Mouse (Mus musculus) G1E (cell line): ENCODE measurements around the gene Atraid. TPM values are rescaled to one million over a fixed set of nuclear protein-coding genes. Genes with fewer than 3 reads are reported as not detected.

ENCODE experiments used
- ATAC-seq: 2 replicates; pipeline ENCODE4 v1.8.0; 2016; ENCODE audit warnings: mild to moderate bottlenecking; ENCODE audit not compliant: insufficient number of reproducible peaks, poor library complexity, low FRiP score, severe bottlenecking; ENCODE audit errors: extremely low read depth
- DNase-seq: peaks from one replicate; pipeline ENCODE4 v3.0.0; 2012; ENCODE audit warnings: low spot score
- H3K27me3 ChIP-seq: 2 replicates; pipeline ENCODE4 v1.6.1; 2012; ENCODE audit warnings: mild to moderate bottlenecking, low read length, inconsistent platforms; ENCODE audit not compliant: insufficient read depth
- H3K36me3 ChIP-seq: replicated peaks from 2 replicates; pipeline ENCODE3; 2012; ENCODE audit warnings: mild to moderate bottlenecking, inconsistent platforms
- H3K4me1 ChIP-seq: 2 replicates; pipeline ENCODE4 v1.6.1; 2012; ENCODE audit warnings: low read depth, low read length, inconsistent platforms, mixed read lengths; ENCODE audit not compliant: insufficient read depth
- H3K4me3 ChIP-seq: 2 replicates; pipeline ENCODE4 v1.5.1; 2012; ENCODE audit warnings: low read depth, mild to moderate bottlenecking, inconsistent platforms, low read length, moderate library complexity, mixed read lengths
- H3K9me3 ChIP-seq: replicated peaks from 2 replicates; pipeline ENCODE4 v1.6.1; 2012; ENCODE audit warnings: inconsistent platforms
- CTCF ChIP-seq: IDR thresholded peaks from 2 replicates; pipeline ENCODE4 v1.5.1; 2012; ENCODE audit warnings: low read depth, low read length, inconsistent platforms, mixed read lengths
- GATA1 ChIP-seq: IDR thresholded peaks from 2 replicates; pipeline ENCODE4 v1.6.1; 2012; ENCODE audit warnings: borderline replicate concordance, low read length, inconsistent platforms, mixed read lengths
- GATA2 ChIP-seq: IDR thresholded peaks from 2 replicates; pipeline ENCODE4 v1.6.1; 2012; ENCODE audit warnings: low read depth, low read length, inconsistent platforms, borderline replicate concordance
- POLR2AphosphoS5 ChIP-seq: IDR thresholded peaks from 2 replicates; pipeline ENCODE4 v1.6.1; 2012; ENCODE audit warnings: low read depth, low read length, inconsistent platforms; ENCODE audit not compliant: insufficient replicate concordance
- TAL1 ChIP-seq: conservative IDR thresholded peaks from 2 replicates; pipeline ENCODE4 v1.6.1; 2012; ENCODE audit warnings: low read depth, low read length, inconsistent platforms, mixed read lengths
- polyA plus RNA-seq: library from polyadenylated mRNA; stranded (reverse); fragments of >175 nt; gene quantifications from 2 replicates; pipeline ENCODE4 v1.2.3, GENCODE M21; 2012
- total RNA-seq, 2 experiments: library from RNA; stranded (forward) in 1 of 2; stranded (reverse) in 1 of 2; fragments of 200-1000 nt in 1 of 2; fragments of >200 nt in 1 of 2; fragmentation: Nextera tagmentation in 1 of 2; gene quantifications; 2 replicates each; pipeline ENCODE4 v1.2.3; 2014 to 2017

Atraid gene
- total and polyA plus RNA-seq, 3 experiments, result 15.6 to 89.6 (median 50.0) TPM

DNA sequence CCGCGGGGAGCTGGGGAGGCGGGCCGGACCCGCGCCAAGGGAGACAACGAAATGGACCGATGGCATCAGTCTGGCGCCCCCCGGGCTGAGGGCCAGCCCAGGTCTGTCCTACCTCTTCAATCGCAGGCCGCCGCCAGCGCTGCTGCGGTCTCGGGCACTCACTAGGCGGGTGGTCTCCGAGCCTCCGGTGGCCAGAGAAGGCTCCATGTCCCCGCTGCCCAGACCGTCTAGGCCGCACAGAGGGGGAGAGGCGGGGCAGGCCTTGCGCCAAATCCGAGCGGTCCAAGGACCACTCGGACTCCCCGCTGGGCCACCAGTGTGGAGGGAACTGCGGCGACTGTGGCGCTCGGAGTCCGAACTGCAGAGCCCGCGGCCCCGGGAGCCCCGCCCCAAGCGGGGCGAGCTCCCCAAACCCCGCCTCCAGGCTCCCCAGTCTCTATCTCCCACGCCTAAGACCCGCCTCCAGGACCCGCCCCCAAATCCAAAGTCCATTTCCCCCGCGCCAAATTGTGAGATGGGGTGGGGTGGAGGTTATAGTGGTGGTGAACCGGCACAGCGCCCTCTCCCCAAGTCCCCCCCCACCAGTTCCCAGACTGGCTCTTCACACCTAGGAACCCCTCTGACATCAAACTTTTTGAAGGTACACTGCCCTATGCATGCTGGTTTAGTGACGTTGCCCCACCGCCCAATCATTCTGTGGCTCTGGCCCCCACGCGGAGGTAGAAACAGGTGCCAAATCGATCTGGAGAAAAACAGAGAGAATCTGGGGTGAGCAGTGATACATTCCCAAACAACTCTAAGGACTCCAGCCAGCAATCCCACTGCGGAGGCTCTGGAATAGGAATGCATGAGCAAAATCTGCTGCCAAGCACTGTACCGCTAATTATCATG lies 45.3 kb downstream of the Atraid start:
- peaks cover 7% of the 10 kb centered on the region; the same call in 1 of the 2 replicates for H3K9me3 ChIP-seq
- no peak for DNase-seq
- TF ChIP-seq TAL1 (no peak), GATA1 (no peak), GATA2 (no peak), POLR2AphosphoS5 (no peak), CTCF (no peak)
- H3K36me3 ChIP-seq, result no peaks in the 10 kb centered on the region
- ATAC-seq, result no peak
- no peak overlapping the region; the same call in 1 of the 2 replicates for H3K4me3 ChIP-seq
- peaks cover 6% of the 10 kb centered on the region for H3K4me1 ChIP-seq
- peaks cover 71% of the 10 kb centered on the region for H3K27me3 ChIP-seq

DNA sequence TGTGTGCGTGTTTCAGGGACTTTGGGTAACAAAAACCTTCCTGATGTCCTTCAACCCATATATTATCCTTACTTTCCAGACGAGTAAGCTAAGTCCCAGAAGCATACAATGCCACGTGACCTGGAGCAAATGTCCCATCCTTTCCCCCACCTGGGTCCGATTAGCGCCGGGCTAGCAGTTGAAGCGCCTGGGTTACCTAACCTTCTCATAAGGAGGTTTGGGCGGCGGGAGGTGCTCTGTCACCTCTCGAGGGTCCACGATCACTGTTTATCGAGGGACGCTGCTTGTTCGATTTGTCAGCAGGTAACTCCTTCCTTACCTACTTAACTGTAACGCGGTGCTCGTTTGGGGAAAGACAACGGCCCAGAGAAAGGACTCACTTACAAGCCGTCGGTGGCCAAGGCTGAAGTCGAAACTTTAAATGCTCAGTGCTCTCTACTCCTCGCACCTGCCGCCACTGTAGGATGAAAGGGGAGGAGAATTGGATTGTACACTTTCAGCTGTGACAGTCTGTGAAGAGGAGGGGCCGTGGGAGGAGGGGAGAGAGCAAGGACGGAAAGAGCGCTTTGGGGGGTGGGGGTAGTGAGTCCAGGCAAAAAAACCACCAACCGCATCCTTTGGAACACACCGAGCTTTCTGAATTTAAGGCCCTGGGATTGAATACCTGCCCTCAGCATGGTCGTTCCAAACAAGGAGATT lies 46.1 kb downstream of the Atraid start:
- H3K4me3 ChIP-seq, result no peak overlapping the region

DNA sequence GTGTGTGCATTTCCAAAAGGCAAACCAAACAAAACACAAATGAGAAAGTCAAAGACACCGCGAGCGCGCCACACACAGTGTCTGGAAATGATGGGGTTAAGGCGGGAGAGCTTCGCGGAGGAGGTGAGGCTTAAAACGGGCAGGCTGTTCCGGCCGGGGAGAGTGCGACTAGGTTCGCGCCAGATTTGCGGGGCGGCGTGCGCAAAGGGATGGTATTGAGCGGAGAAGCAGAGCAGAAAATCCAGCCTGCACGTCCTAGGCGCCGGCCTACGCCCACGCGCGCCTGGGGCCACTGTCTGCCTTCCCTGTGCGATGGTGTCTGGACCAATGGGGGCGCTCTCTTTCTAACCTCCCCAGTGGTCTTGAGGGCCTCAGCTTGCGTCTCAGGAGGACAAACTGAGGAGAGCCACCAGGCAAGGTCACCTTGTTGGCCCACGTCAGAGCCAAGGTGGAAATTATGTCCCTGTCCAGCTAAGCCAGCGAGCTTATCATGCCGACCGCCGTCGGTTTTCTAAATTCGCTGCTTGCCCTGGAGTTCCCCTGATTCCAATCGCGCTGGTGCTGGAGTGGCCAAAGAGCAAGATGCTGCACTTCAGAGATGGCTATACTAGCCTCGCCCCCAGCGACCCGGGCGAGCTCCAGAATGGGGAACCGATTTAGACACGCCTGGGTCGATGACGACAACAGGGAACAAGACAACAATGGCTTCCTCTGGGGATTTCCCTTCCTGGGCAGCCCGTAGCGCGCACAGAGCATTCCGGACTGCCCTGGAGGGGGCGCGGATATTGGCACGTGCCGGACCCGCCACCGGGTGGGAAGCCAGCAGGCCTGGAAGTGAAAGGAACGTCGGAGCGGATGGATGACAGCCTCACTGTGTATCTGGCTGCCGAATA lies 46.9 kb downstream of the Atraid start:
- TF ChIP-seq CTCF (no peak), TAL1 (no peak), GATA2 (no peak), POLR2AphosphoS5 (no peak), GATA1 (no peak)
- no peak for DNase-seq
- no peak for ATAC-seq
- Histone ChIP-seq H3K4me1 (peaks cover 6% of the 10 kb centered on the region), H3K36me3 (no peaks in the 10 kb centered on the region), H3K27me3 (peaks cover 60% of the 10 kb centered on the region), H3K4me3 (no peak overlapping the region; the same call in 1 of the 2 replicates), H3K9me3 (peaks cover 7% of the 10 kb centered on the region; the same call in 1 of the 2 replicates)

More for the DNA sequence above, 46.1 kb downstream of the Atraid start:
- H3K4me1 ChIP-seq, result peaks cover 6% of the 10 kb centered on the region
- H3K36me3 ChIP-seq, result no peaks in the 10 kb centered on the region
- peaks cover 7% of the 10 kb centered on the region; the same call in 1 of the 2 replicates for H3K9me3 ChIP-seq
- no peak for ATAC-seq
- TF ChIP-seq GATA1 (no peak), TAL1 (no peak), CTCF (no peak), POLR2AphosphoS5 (no peak), GATA2 (no peak)
- no peak for DNase-seq
- peaks cover 64% of the 10 kb centered on the region for H3K27me3 ChIP-seq

DNA sequence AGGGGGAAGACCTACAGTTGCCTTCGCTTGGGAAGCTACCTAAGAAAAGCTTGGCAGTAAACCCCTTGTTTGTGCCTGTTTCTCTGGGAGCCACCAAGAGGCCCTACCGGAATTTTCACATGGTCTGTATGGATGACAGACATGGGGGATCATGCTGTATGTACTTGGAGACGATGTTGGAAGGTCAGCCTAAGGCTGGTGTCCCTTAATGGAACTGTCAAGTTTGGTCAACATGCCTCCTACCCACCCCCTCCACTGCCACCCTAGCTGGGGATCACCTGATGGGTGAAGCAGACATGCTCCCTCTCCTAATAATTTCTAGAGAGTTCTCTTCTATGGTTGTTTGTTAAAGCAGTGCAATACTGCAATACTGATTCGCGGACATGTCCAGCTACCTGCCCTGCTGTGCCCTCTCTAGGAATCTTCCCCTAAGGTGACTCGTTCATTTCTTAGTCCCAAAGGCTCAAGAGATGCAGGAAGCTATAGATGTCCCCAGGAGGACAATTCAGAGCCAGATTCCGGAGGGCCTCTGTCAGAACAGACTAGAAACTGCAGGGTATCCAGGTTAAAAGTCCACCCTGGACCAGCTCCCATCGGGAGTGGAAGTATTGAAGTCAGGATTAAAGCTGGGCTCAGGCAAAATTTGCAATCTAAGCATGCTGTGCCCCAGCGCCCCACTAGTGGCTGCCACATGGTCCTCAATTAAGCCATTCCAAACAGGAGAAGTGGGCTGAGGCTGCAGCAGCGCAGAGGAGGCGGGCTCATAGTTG lies 47.8 kb downstream of the Atraid start:
- Histone ChIP-seq H3K9me3 (peaks cover 7% of the 10 kb centered on the region; the same call in 1 of the 2 replicates), H3K27me3 (peaks cover 51% of the 10 kb centered on the region), H3K4me1 (peaks cover 6% of the 10 kb centered on the region), H3K36me3 (no peaks in the 10 kb centered on the region), H3K4me3 (no peak overlapping the region)
- no peak for DNase-seq
- TF ChIP-seq POLR2AphosphoS5 (no peak), GATA1 (no peak), CTCF (no peak), GATA2 (no peak), TAL1 (no peak)
- ATAC-seq, result no peak

Other genes with a start within 250 kb of the Atraid start
Only the 20 nearest of the 28 such genes appear.
- 31.2 and 48.5 TPM in 2 replicates for gene Agbl5, start 159.6 kb upstream of the Atraid start, total RNA-seq (2014; fragmentation: Nextera tagmentation)
- gene Agbl5, start 159.6 kb upstream of the Atraid start, total RNA-seq (2017), result 9.9 and 13.0 TPM in 2 replicates
- 65.8 and 85.9 TPM in 2 replicates for gene Agbl5, start 159.6 kb upstream of the Atraid start, polyA plus RNA-seq
- gene Ost4, start 140.5 kb upstream of the Atraid start, total RNA-seq (2014; fragmentation: Nextera tagmentation), result 309 and 472 TPM in 2 replicates
- 346 and 348 TPM in 2 replicates for gene Ost4, start 140.5 kb upstream of the Atraid start, total RNA-seq (2017)
- gene Ost4, start 140.5 kb upstream of the Atraid start, polyA plus RNA-seq, result 70.6 and 80.1 TPM in 2 replicates
- 0.38 TPM in 1 of 2 replicates, not detected in the other for gene Emilin1, start 134.9 kb upstream of the Atraid start, total RNA-seq (2014; fragmentation: Nextera tagmentation)
- gene Emilin1, start 134.9 kb upstream of the Atraid start, total RNA-seq (2017), result 1.0 and 2.6 TPM in 2 replicates
- 1.2 and 1.3 TPM in 2 replicates for gene Emilin1, start 134.9 kb upstream of the Atraid start, polyA plus RNA-seq
- 22.7 and 29.8 TPM in 2 replicates for gene Khk, start 126.9 kb upstream of the Atraid start, total RNA-seq (2014; fragmentation: Nextera tagmentation)
- 43.4 TPM in 2 replicates for gene Khk, start 126.9 kb upstream of the Atraid start, total RNA-seq (2017)
- gene Khk, start 126.9 kb upstream of the Atraid start, polyA plus RNA-seq, result 17.3 and 20.2 TPM in 2 replicates
- not detected in 2 replicates for gene Cgref1, start 102.7 kb upstream of the Atraid start, total RNA-seq (2014; fragmentation: Nextera tagmentation)
- 0.33 TPM in 1 of 2 replicates, not detected in the other for gene Cgref1, start 102.7 kb upstream of the Atraid start, total RNA-seq (2017)
- not detected in 2 replicates for gene Cgref1, start 102.7 kb upstream of the Atraid start, polyA plus RNA-seq
- gene Preb, start 88.0 kb upstream of the Atraid start, total RNA-seq (2014; fragmentation: Nextera tagmentation), result 50.3 and 82.7 TPM in 2 replicates
- gene Preb, start 88.0 kb upstream of the Atraid start, total RNA-seq (2017), result 35.4 and 42.5 TPM in 2 replicates
- 48.9 and 74.7 TPM in 2 replicates for gene Preb, start 88.0 kb upstream of the Atraid start, polyA plus RNA-seq
- gene Tcf23, start 79.7 kb upstream of the Atraid start, total RNA-seq (2014; fragmentation: Nextera tagmentation), result not detected in 2 replicates
- 0.12 TPM in 1 of 2 replicates, not detected in the other for gene Tcf23, start 79.7 kb upstream of the Atraid start, total RNA-seq (2017)
- not detected in 2 replicates for gene Tcf23, start 79.7 kb upstream of the Atraid start, polyA plus RNA-seq
- gene Slc5a6, start 612 bp downstream of the Atraid start, total RNA-seq (2014; fragmentation: Nextera tagmentation), result 3.2 and 4.0 TPM in 2 replicates
- gene Slc5a6, start 612 bp downstream of the Atraid start, total RNA-seq (2017), result 2.2 and 5.2 TPM in 2 replicates
- gene Slc5a6, start 612 bp downstream of the Atraid start, polyA plus RNA-seq, result 9.5 and 11.9 TPM in 2 replicates
- gene Cad, start 6.5 kb downstream of the Atraid start, total RNA-seq (2014; fragmentation: Nextera tagmentation), result 87.7 and 102 TPM in 2 replicates
- 18.5 and 20.2 TPM in 2 replicates for gene Cad, start 6.5 kb downstream of the Atraid start, total RNA-seq (2017)
- 426 and 438 TPM in 2 replicates for gene Cad, start 6.5 kb downstream of the Atraid start, polyA plus RNA-seq
- gene Dnajc5g, start 58.0 kb downstream of the Atraid start, total RNA-seq (2014; fragmentation: Nextera tagmentation), result not detected in 2 replicates
- gene Dnajc5g, start 58.0 kb downstream of the Atraid start, total RNA-seq (2017), result not detected in 2 replicates
- gene Dnajc5g, start 58.0 kb downstream of the Atraid start, polyA plus RNA-seq, result not detected in 2 replicates
- not detected in 2 replicates for gene Slc30a3, start 59.9 kb downstream of the Atraid start, total RNA-seq (2014; fragmentation: Nextera tagmentation)
- gene Slc30a3, start 59.9 kb downstream of the Atraid start, total RNA-seq (2017), result 0.05 TPM in 1 of 2 replicates, not detected in the other
- gene Slc30a3, start 59.9 kb downstream of the Atraid start, polyA plus RNA-seq, result not detected in 2 replicates
- not detected in 2 replicates for gene Trim54, start 68.4 kb downstream of the Atraid start, total RNA-seq (2014; fragmentation: Nextera tagmentation)
- not detected in 2 replicates for gene Trim54, start 68.4 kb downstream of the Atraid start, total RNA-seq (2017)
- gene Trim54, start 68.4 kb downstream of the Atraid start, polyA plus RNA-seq, result not detected in 2 replicates
- gene Ucn, start 90.5 kb downstream of the Atraid start, total RNA-seq (2014; fragmentation: Nextera tagmentation), result not detected in 2 replicates
- not detected in 2 replicates for gene Ucn, start 90.5 kb downstream of the Atraid start, total RNA-seq (2017)
- not detected in 2 replicates for gene Ucn, start 90.5 kb downstream of the Atraid start, polyA plus RNA-seq
- gene Mpv17, start 105.9 kb downstream of the Atraid start, total RNA-seq (2014; fragmentation: Nextera tagmentation), result 56.6 and 78.2 TPM in 2 replicates
- gene Mpv17, start 105.9 kb downstream of the Atraid start, total RNA-seq (2017), result 69.8 and 70.3 TPM in 2 replicates
- gene Mpv17, start 105.9 kb downstream of the Atraid start, polyA plus RNA-seq, result 27.7 and 31.2 TPM in 2 replicates
- 5.4 and 7.1 TPM in 2 replicates for gene Gm29609, start 131.6 kb downstream of the Atraid start, total RNA-seq (2014; fragmentation: Nextera tagmentation)
- 2.8 and 4.4 TPM in 2 replicates for gene Gm29609, start 131.6 kb downstream of the Atraid start, total RNA-seq (2017)
- 4.3 and 7.2 TPM in 2 replicates for gene Gm29609, start 131.6 kb downstream of the Atraid start, polyA plus RNA-seq
- 161 and 164 TPM in 2 replicates for gene Gtf3c2, start 131.8 kb downstream of the Atraid start, total RNA-seq (2014; fragmentation: Nextera tagmentation)
- gene Gtf3c2, start 131.8 kb downstream of the Atraid start, total RNA-seq (2017), result 51.1 and 65.1 TPM in 2 replicates
- gene Gtf3c2, start 131.8 kb downstream of the Atraid start, polyA plus RNA-seq, result 57.0 and 88.3 TPM in 2 replicates
- 35.3 and 42.8 TPM in 2 replicates for gene Snx17, start 144.9 kb downstream of the Atraid start, total RNA-seq (2014; fragmentation: Nextera tagmentation)
- gene Snx17, start 144.9 kb downstream of the Atraid start, total RNA-seq (2017), result 56.5 and 65.1 TPM in 2 replicates
- 36.0 and 37.0 TPM in 2 replicates for gene Snx17, start 144.9 kb downstream of the Atraid start, polyA plus RNA-seq
- 43.3 and 104 TPM in 2 replicates for gene Eif2b4, start 145.1 kb downstream of the Atraid start, total RNA-seq (2014; fragmentation: Nextera tagmentation)
- gene Eif2b4, start 145.1 kb downstream of the Atraid start, total RNA-seq (2017), result 43.6 and 49.3 TPM in 2 replicates
- gene Eif2b4, start 145.1 kb downstream of the Atraid start, polyA plus RNA-seq, result 139 and 201 TPM in 2 replicates
- 9.4 and 12.2 TPM in 2 replicates for gene Zfp513, start 154.0 kb downstream of the Atraid start, total RNA-seq (2014; fragmentation: Nextera tagmentation)
- 7.0 and 7.6 TPM in 2 replicates for gene Zfp513, start 154.0 kb downstream of the Atraid start, total RNA-seq (2017)
- gene Zfp513, start 154.0 kb downstream of the Atraid start, polyA plus RNA-seq, result 35.7 and 48.2 TPM in 2 replicates
- 168 and 173 TPM in 2 replicates for gene Ppm1g, start 172.4 kb downstream of the Atraid start, total RNA-seq (2014; fragmentation: Nextera tagmentation)
- gene Ppm1g, start 172.4 kb downstream of the Atraid start, total RNA-seq (2017), result 158 and 176 TPM in 2 replicates
- 297 and 362 TPM in 2 replicates for gene Ppm1g, start 172.4 kb downstream of the Atraid start, polyA plus RNA-seq